Mouse (Mus musculus) heart, embryonic 16.5 days (tissue): ENCODE data around the gene Slc39a10. TPM values are rescaled to one million over a fixed set of nuclear protein-coding genes. Genes with fewer than 3 reads are reported as not detected.
"Not testable (repeated sequence)": the region's sequence is repeated elsewhere in the genome, so short reads cannot be mapped to it uniquely, and the experiment has no call there.

Experiments used
- ATAC-seq: fragments of 200-750 bp; cut with Nextera tagmentation; replicated peaks from 2 replicates; pipeline ENCODE4 v1.8.0; 2017; ENCODE audit warnings: moderate number of reproducible peaks; ENCODE audit not compliant: insufficient read depth, low FRiP score; ENCODE audit errors: extremely low read depth
- H3K27ac ChIP-seq: fragments of 300-500 bp; sonication (generic); 2 replicates; pipeline ENCODE4 v1.5.1; 2014; ENCODE audit warnings: mild to moderate bottlenecking, low read length, control low read depth, moderate library complexity
- H3K27me3 ChIP-seq: fragments of 300-500 bp; sonication (generic); 2 replicates; pipeline ENCODE4 v1.6.1; 2014; ENCODE audit warnings: low read length, mixed read lengths; ENCODE audit not compliant: control insufficient read depth, insufficient read depth
- H3K36me3 ChIP-seq: fragments of 300-500 bp; sonication (generic); 2 replicates; pipeline ENCODE4 v1.6.1; 2014; ENCODE audit not compliant: control insufficient read depth, insufficient read depth
- H3K4me1 ChIP-seq: fragments of 300-500 bp; sonication (generic); 2 replicates; pipeline ENCODE4 v1.6.1; 2014; ENCODE audit warnings: low read length, mixed read lengths; ENCODE audit not compliant: control insufficient read depth, insufficient read depth
- H3K4me2 ChIP-seq: fragments of 300-500 bp; sonication (generic); 2 replicates; pipeline ENCODE4 v1.6.1; 2014; ENCODE audit warnings: low read depth, mild to moderate bottlenecking, control low read depth, low read length
- H3K4me3 ChIP-seq: fragments of 300-500 bp; sonication (generic); 2 replicates; pipeline ENCODE4 v1.5.1; 2014; ENCODE audit warnings: mild to moderate bottlenecking, control low read depth, low read length
- H3K9ac ChIP-seq: fragments of 300-500 bp; sonication (generic); 2 replicates; pipeline ENCODE4 v1.6.1; 2014; ENCODE audit warnings: low read length, control low read depth
- H3K9me3 ChIP-seq: fragments of 300-500 bp; sonication (generic); replicated peaks from 2 replicates; pipeline ENCODE4 v1.6.1; 2016; ENCODE audit warnings: low read length; ENCODE audit not compliant: control insufficient read depth
- WGBS: fragments of 180-500 bp; shearing (Covaris S2); extraction: QIAGEN DNeasy Blood & Tissue Kit; methylation state at CpG from one replicate; pipeline ENCODE4 v1.1.7; 2014; 5-methylcytosine and 5-hydroxymethylcytosine counted together
- polyA plus RNA-seq: library from polyadenylated mRNA; unstranded; fragments of >200 nt; fragmentation: Nextera tagmentation; extraction: Ambion mirVana; gene quantifications from 2 replicates; pipeline ENCODE4 v1.2.1, GENCODE M21; 2015

Gene Slc39a10
- polyA plus RNA-seq, 1 experiment from 2014 or later = 17.0 TPM

- no peak overlapping the region for H3K27ac ChIP-seq
- no peak overlapping the region for H3K4me2 ChIP-seq
- no peaks in the 10 kb centered on the region for H3K36me3 ChIP-seq
- no peaks in the 10 kb centered on the region for H3K9me3 ChIP-seq
- no peaks in the 10 kb centered on the region for H3K27me3 ChIP-seq
- H3K4me1 ChIP-seq = no peaks in the 10 kb centered on the region
- ATAC-seq = no peak
- no peak overlapping the region for H3K4me3 ChIP-seq
- no peak overlapping the region for H3K9ac ChIP-seq
- 59% methylated on average over 4 of the region's 4 CpGs for WGBS
Observed at GRCm38 (mm10) chr1:46843406-46843805, 49.2 kb downstream of the Slc39a10 start.

GRCm38 (mm10) chr1:46831927-46832326 lies 60.7 kb downstream of the Slc39a10 start:
- ATAC-seq = no peak
- Histone ChIP-seq H3K36me3 (peaks cover 14% of the 10 kb centered on the region), H3K4me1 (no peaks in the 10 kb centered on the region), H3K27me3 (no peaks in the 10 kb centered on the region), H3K4me3 (no peak overlapping the region), H3K9ac (no peak overlapping the region), H3K9me3 (no peaks in the 10 kb centered on the region), H3K27ac (no peak overlapping the region), H3K4me2 (no peak overlapping the region)
- WGBS = 92% methylated on average over 5 of the region's 5 CpGs

DNA sequence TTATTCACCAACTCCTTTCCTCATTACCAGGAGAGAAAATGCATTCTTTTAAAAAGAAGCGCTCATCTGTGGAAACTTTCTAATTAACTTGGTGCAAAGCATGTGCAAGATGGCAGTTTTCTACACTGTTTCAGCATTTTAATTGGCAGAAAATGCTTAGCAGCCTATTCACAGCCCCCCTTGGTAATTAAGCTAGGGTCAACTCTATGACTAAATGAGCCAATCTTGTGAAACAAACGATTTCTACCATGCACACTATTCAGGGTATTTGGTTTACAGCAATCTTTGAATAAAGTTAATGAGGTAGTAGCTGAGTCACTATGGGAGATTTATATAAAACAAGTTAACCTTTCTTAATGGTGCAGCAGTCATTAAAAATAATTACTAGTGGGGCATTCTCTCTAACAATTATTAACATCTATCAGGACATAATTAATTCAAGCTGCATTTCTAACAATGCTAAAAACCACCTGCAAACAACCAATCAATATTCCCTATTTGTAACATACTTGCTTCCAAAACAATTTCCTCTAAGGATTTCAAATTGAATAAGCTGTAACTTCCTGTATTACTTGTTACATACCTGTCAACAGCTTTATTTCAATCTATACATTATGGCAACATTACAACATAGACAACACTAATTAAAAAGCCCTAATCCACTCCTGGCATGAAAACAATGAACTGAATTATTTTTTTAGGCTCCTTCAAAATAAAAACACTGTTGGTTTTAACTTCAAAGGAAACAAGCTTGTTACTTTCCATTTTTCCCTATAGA lies 62.4 kb downstream of the Slc39a10 start:
- Histone ChIP-seq H3K9ac (no peak overlapping the region), H3K36me3 (peaks cover 10% of the 10 kb centered on the region), H3K9me3 (no peaks in the 10 kb centered on the region), H3K27me3 (no peaks in the 10 kb centered on the region), H3K4me1 (no peaks in the 10 kb centered on the region), H3K4me3 (no peak overlapping the region), H3K4me2 (no peak overlapping the region), H3K27ac (no peak overlapping the region)
- 88% methylated on average over 2 of the region's 2 CpGs for whole genome bisulfite sequencing
- no peak for ATAC-seq

GRCm38 (mm10) chr1:46822256-46822972 lies 70.2 kb downstream of the Slc39a10 start:
- H3K9me3 ChIP-seq = no peaks in the 10 kb centered on the region
- H3K9ac ChIP-seq = no peak overlapping the region
- 81% methylated on average over 4 of the region's 4 CpGs for WGBS
- H3K27ac ChIP-seq = no peak overlapping the region
- H3K36me3 ChIP-seq = peaks cover 15% of the 10 kb centered on the region
- no peak overlapping the region for H3K4me2 ChIP-seq
- ATAC-seq = no peak
- no peaks in the 10 kb centered on the region for H3K27me3 ChIP-seq
- H3K4me1 ChIP-seq = no peaks in the 10 kb centered on the region
- no peak overlapping the region for H3K4me3 ChIP-seq

- no peak overlapping the region for H3K4me3 ChIP-seq
- H3K4me1 ChIP-seq = no peaks in the 10 kb centered on the region
- no peak overlapping the region for H3K9ac ChIP-seq
- no peak for ATAC-seq
- no peak overlapping the region for H3K4me2 ChIP-seq
- 88% methylated on average over 5 of the region's 5 CpGs for WGBS
- peaks cover 15% of the 10 kb centered on the region for H3K36me3 ChIP-seq
- no peaks in the 10 kb centered on the region for H3K27me3 ChIP-seq
- no peaks in the 10 kb centered on the region for H3K9me3 ChIP-seq
- no peak overlapping the region for H3K27ac ChIP-seq
Observed at GRCm38 (mm10) chr1:46817934-46818333, 74.7 kb downstream of the Slc39a10 start.

- not testable (repeated sequence) for H3K4me2 ChIP-seq, H3K27me3 ChIP-seq, ATAC-seq, H3K4me1 ChIP-seq, H3K9ac ChIP-seq, H3K9me3 ChIP-seq, H3K27ac ChIP-seq, H3K4me3 ChIP-seq, H3K36me3 ChIP-seq
- 83% methylated on average over 4 of the region's 4 CpGs for WGBS
Observed at GRCm38 (mm10) chr1:46808630-46809029, 84.0 kb downstream of the Slc39a10 start.

DNA sequence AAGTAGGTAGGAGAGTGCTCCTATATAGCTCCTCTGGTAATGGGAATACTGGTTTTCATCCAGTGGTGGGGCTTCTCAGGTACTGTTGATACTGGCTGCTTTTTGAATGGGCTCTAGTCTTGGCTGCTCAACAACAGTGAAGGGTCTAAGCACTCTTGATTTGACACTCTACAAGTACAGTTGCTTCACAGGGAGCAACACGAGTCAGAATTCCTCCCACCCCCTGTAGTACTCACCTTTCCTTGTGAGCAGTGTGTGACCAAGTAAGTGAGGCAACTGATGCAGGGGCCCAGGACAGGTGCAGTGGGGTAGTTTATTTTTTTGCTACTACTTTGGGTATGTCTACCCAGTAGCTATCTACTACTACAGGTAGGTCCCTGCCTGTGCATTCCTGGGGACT lies 87.6 kb downstream of the Slc39a10 start:
- Histone ChIP-seq H3K36me3 (no peaks in the 10 kb centered on the region), H3K27me3 (no peaks in the 10 kb centered on the region), H3K9me3 (no peaks in the 10 kb centered on the region), H3K27ac (no peak overlapping the region), H3K9ac (no peak overlapping the region), H3K4me2 (no peak overlapping the region), H3K4me1 (no peaks in the 10 kb centered on the region), H3K4me3 (no peak overlapping the region)
- ATAC-seq = no peak
- 75% methylated on average over 1 of the region's 1 CpGs for WGBS

DNA sequence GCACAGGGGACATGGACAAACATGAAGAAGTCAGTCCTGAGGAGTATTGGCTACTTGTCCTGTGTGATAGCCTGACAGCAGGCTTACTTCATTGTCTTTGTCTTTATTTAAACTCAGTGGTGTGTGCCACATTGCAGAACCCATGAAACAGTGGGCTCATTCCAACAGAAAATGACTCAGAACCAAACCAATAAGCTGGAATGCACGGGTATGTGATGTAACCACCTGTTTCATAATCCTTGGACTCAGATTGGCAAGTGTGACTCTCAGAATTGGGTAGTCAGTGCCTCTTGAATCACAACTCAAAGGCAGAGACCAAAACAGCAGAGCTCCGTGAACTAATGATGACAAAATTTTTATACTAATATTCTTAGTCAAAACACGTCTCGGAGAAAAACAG lies 110.4 kb downstream of the Slc39a10 start:
- not testable (repeated sequence) for H3K9me3 ChIP-seq, ATAC-seq, H3K27me3 ChIP-seq, H3K4me2 ChIP-seq, H3K9ac ChIP-seq, H3K27ac ChIP-seq, H3K4me3 ChIP-seq, H3K36me3 ChIP-seq, H3K4me1 ChIP-seq
- WGBS = 79% methylated on average over 4 of the region's 4 CpGs

GRCm38 (mm10) chr1:46770077-46770695 lies 122.5 kb downstream of the Slc39a10 start:
- not testable (repeated sequence) for H3K4me3 ChIP-seq, H3K4me2 ChIP-seq, ATAC-seq, H3K4me1 ChIP-seq, H3K9me3 ChIP-seq, H3K27ac ChIP-seq, H3K9ac ChIP-seq, H3K36me3 ChIP-seq, H3K27me3 ChIP-seq
- WGBS = 83% methylated on average over 7 of the region's 7 CpGs
